Mouse (Mus musculus): ENCODE data around the gene Kdelr2. TPM values are rescaled to one million over a fixed set of nuclear protein-coding genes. Genes with fewer than 3 reads are reported as not detected.

Kdelr2 gene
- total RNA-seq, 2 experiments from 2014 or later, result 32.8 to 35.9 TPM

Other genes starting within 250 kb of the Kdelr2 start
- 10 to 100 TPM; 13.5 to 16.5 TPM for gene Rbak, start 223.1 kb upstream of the Kdelr2 start, total RNA-seq (2021)
- not detected for gene Spdye4b, start 222.8 kb upstream of the Kdelr2 start, total RNA-seq (2021)
- not detected for gene Spdye4a, start 176.9 kb upstream of the Kdelr2 start, total RNA-seq (2021)
- 10 to 100 TPM; 33.0 to 35.7 TPM for gene Zfp12, start 168.7 kb upstream of the Kdelr2 start, total RNA-seq (2021)
- gene Zfp316, start 133.8 kb upstream of the Kdelr2 start, total RNA-seq (2021), result 10 to 100 TPM; 21.4 to 22.3 TPM
- gene Zfp853, start 110.2 kb upstream of the Kdelr2 start, total RNA-seq (2021), result 1 to 10 TPM; 4.7 to 4.8 TPM
- gene E130309D02Rik, start 88.5 kb upstream of the Kdelr2 start, total RNA-seq (2021), result 10 to 100 TPM; 25.1 to 26.1 TPM
- gene Zdhhc4, start 74.6 kb upstream of the Kdelr2 start, total RNA-seq (2021), result 10 to 100 TPM; 49.0 to 49.2 TPM
- gene Grid2ip, start 46.5 kb upstream of the Kdelr2 start, total RNA-seq (2021), result 1 to 10 TPM; 1.6 to 1.8 TPM
- gene Daglb, start 60.7 kb downstream of the Kdelr2 start, total RNA-seq (2021), result 10 to 100 TPM; 25.9 to 26.4 TPM
- gene Rac1, start 124.2 kb downstream of the Kdelr2 start, total RNA-seq (2021), result 100 to 1,000 TPM; 408 to 440 TPM
- 10 to 100 TPM; 44.2 to 48.6 TPM for gene Cyth3, start 218.6 kb downstream of the Kdelr2 start, total RNA-seq (2021)